Mouse (Mus musculus) brown adipose tissue, adult 24 weeks (tissue): ENCODE data around the gene Mtss1l. TPM values are rescaled to one million over a fixed set of nuclear protein-coding genes. Genes with fewer than 3 reads are reported as not detected.

Experiments
- H3K27ac ChIP-seq: fragments of 200-500 bp; replicated peaks from 2 replicates; pipeline ENCODE4 v1.5.1; 2012; ENCODE audit warnings: low read depth, mild to moderate bottlenecking, low read length
- H3K4me1 ChIP-seq: fragments of 200-500 bp; 2 replicates; pipeline ENCODE4 v1.6.1; 2012; ENCODE audit warnings: low read length, mixed read lengths; ENCODE audit not compliant: control insufficient read depth, insufficient read depth, insufficient read length
- H3K4me3 ChIP-seq: fragments of 200-500 bp; 2 replicates; pipeline ENCODE4 v1.5.1; 2012; ENCODE audit warnings: low read depth, mild to moderate bottlenecking, low read length, moderate library complexity; ENCODE audit not compliant: insufficient read depth
- polyA plus RNA-seq: library from polyadenylated mRNA; stranded (reverse); fragments of >200 nt; gene quantifications from 2 replicates; pipeline ENCODE4 v1.2.4, GENCODE M21; 2012; ENCODE audit not compliant: missing spikeins, insufficient read depth, insufficient read length

Gene Mtss1l
- 7.1 and 10.8 TPM in 2 replicates for polyA plus RNA-seq

GRCm38 (mm10) chr8:110720685-110721598 lies at the start of gene Mtss1l:
Gene Mtss1l, plus strand, starts transcription at chr8:110721476.
- Histone ChIP-seq H3K4me1 (peaks cover 32% of the 10 kb centered on the region), H3K4me3 (peak within 1 kb of the TSS; percentile 85), H3K27ac (peak within 1 kb of the TSS; percentile 69)

GRCm38 (mm10) chr8:110672133-110672532 lies 49.1 kb upstream of the Mtss1l start:
- Histone ChIP-seq H3K27ac (peak overlapping the region; percentile 94), H3K4me3 (0 out of 2 replicates have a peak overlapping the region, but pooled peaks have one; percentile 13), H3K4me1 (peaks cover 49% of the 10 kb centered on the region)

DNA sequence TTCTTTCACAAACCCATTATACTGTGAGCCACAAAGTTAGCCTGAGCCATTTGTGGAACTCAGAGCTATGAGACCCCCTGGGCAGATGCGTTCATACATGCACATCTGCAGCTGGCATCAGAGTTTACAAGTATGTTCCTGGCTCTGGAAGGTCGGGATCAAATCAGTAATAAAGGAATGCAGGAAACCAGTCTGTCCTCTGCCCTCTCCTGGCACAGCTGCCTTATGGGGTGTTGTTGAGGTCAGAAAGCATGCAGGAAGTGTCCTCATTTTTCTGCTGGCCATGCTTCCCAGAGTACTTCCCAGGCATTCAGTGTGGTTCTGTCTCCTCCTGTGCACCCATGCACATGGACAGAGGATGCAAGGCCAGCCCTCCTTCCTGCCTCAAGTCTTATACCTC lies 48.1 kb upstream of the Mtss1l start:
- Histone ChIP-seq H3K4me3 (no peak overlapping the region), H3K27ac (peak overlapping the region; percentile 94), H3K4me1 (peaks cover 57% of the 10 kb centered on the region)

GRCm38 (mm10) chr8:110674589-110674988 lies 46.7 kb upstream of the Mtss1l start:
- Histone ChIP-seq H3K27ac (0 out of 2 replicates have a peak overlapping the region, but pooled peaks have one; percentile 3), H3K4me1 (peaks cover 54% of the 10 kb centered on the region), H3K4me3 (no peak overlapping the region)

DNA sequence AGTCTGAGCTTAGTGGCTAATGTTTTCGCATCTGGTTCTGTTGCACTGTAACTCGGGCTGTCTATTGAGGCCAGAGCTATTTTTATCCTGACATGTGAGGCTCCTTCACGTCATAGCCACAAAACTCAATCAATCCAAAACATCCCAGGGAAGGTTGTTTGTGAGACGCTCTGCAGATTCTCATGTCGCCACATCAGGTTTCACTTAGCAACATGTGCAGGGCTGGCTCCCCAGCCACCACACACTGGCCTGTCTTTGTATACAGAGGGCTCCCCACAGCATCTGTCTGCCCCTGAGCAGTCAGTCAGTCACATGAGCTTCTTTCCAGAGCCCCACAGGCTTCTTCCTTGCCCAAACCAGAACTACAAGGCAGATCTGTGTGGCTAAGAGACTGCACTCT lies 44.6 kb upstream of the Mtss1l start:
- H3K4me3 ChIP-seq: no peak overlapping the region
- peaks cover 40% of the 10 kb centered on the region for H3K4me1 ChIP-seq
- peak overlapping the region; percentile 76 for H3K27ac ChIP-seq

- Histone ChIP-seq H3K27ac (peak overlapping the region; percentile 75), H3K4me3 (no peak overlapping the region), H3K4me1 (peaks cover 38% of the 10 kb centered on the region)
Measured at GRCm38 (mm10) chr8:110677174-110677660, 44.1 kb upstream of the Mtss1l start.

DNA sequence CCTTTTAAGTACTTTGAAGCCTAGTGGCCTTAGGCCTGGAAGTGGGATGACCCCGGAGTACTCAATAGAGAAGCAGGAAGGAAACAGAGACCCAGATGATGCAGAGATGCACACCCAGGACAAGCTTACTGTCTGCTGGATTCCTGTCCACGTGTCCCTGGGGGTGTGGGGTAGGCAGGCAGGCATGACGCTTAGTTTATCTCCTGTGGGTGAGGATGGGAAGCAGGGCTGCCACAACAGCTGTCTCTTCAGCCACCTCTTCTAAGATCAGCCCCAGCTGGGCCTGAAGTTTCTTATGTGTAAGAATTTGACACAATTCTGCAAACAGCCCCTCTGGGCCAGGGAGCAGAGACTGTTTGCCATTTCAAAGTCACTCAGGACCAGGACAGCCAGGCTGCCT lies 42.3 kb upstream of the Mtss1l start:
- peak overlapping the region; percentile 16 for H3K27ac ChIP-seq
- H3K4me3 ChIP-seq: no peak overlapping the region
- peaks cover 22% of the 10 kb centered on the region for H3K4me1 ChIP-seq

GRCm38 (mm10) chr8:110687726-110688125 lies 33.5 kb upstream of the Mtss1l start:
- Histone ChIP-seq H3K27ac (peak overlapping the region; percentile 35), H3K4me3 (no peak overlapping the region)

GRCm38 (mm10) chr8:110689961-110690360 lies 31.3 kb upstream of the Mtss1l start:
- H3K4me1 ChIP-seq: peaks cover 14% of the 10 kb centered on the region
- H3K27ac ChIP-seq: no peak overlapping the region
- no peak overlapping the region for H3K4me3 ChIP-seq

More at GRCm38 (mm10) chr8:110687726-110688125, 33.5 kb upstream of the Mtss1l start:
- peaks cover 14% of the 10 kb centered on the region for H3K4me1 ChIP-seq

- Histone ChIP-seq H3K27ac (no peak overlapping the region), H3K4me1 (peaks cover 8% of the 10 kb centered on the region), H3K4me3 (no peak overlapping the region)
Measured at GRCm38 (mm10) chr8:110694226-110694625, 27.1 kb upstream of the Mtss1l start.

DNA sequence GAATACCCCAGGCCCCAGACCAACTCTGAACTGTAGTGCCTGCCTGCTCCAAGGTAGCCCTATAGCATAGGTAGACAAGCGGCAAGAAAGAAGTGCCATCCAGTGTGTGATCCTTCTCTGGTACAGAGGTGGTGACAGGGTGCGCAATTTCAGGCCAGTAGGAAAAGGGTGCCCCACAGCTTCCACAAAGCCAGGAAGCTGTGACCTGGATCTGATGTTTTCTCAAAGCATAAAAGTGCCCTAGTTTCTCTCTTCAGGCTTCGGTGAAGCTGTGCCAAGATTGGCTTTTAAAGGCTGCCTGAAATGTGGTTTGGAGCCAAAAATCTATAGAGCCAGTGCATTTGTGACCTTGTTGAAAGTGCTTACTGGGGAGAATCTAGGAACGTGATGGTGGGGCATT lies 26.4 kb upstream of the Mtss1l start:
- Histone ChIP-seq H3K27ac (no peak overlapping the region), H3K4me1 (peaks cover 8% of the 10 kb centered on the region), H3K4me3 (no peak overlapping the region)

DNA sequence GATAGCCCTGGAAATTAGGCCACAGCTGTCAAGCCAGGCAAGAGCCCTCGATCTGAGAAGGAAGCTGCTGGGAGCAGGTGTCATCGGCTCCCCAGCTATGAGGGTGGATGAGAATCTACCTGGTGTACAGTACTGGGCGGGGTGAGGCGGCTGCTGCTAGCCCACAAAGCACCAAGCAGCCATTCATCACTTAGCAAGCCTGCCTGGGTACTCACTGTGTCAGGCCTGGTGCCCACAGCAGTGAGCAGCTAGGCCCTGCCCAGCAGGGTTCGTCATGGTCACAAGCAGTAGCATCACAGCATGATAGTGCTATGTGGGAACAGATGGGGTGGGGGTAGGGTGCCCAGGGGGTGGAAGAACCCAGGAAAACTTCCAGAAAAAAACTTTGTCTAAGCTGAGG lies 25.8 kb upstream of the Mtss1l start:
- H3K27ac ChIP-seq: no peak overlapping the region
- H3K4me1 ChIP-seq: peaks cover 8% of the 10 kb centered on the region

GRCm38 (mm10) chr8:110696051-110696450 lies 25.2 kb upstream of the Mtss1l start:
- no peak overlapping the region for H3K4me3 ChIP-seq
- H3K27ac ChIP-seq: 0 out of 2 replicates have a peak overlapping the region, but pooled peaks have one; percentile 12
- peaks cover 8% of the 10 kb centered on the region for H3K4me1 ChIP-seq

More for the DNA sequence above, 25.8 kb upstream of the Mtss1l start:
- H3K4me3 ChIP-seq: no peak overlapping the region

DNA sequence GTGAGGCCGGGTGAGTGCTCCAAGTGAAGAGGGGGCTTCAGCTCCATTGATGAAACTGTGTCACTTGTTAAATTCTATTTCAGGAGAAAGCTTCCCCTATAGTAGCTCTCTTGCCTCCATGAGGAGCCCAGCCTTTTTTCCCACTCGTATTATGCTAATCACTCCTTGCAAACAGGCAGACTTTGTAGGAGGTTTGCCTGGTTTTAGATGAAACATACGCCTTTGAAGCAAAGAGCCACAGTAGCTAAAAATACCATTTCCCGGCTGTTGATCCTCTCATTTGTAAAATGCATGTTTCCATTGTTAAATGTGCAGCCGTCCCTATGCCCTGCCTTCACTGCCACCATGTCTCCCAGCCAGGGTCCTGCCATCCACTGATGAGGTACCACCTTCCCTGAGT lies 23.7 kb upstream of the Mtss1l start:
- Histone ChIP-seq H3K4me1 (peaks cover 8% of the 10 kb centered on the region), H3K27ac (no peak overlapping the region), H3K4me3 (no peak overlapping the region)

- Histone ChIP-seq H3K4me3 (no peak overlapping the region), H3K27ac (no peak overlapping the region), H3K4me1 (peaks cover 8% of the 10 kb centered on the region)
Measured at GRCm38 (mm10) chr8:110698098-110698497, 23.2 kb upstream of the Mtss1l start.
